Mouse (Mus musculus) liver, embryonic 11.5 days (tissue): ENCODE results near the gene Sh3pxd2b. TPM values are rescaled to one million over a fixed set of nuclear protein-coding genes. Genes with fewer than 3 reads are reported as not detected.

Experiments used
- ATAC-seq: fragments of 200-750 bp; cut with Nextera tagmentation; replicated peaks from 2 replicates; pipeline ENCODE4 v1.8.0; 2017; ENCODE audit warnings: moderate number of reproducible peaks, mild to moderate bottlenecking, moderate TSS enrichment, moderate library complexity; ENCODE audit not compliant: low FRiP score
- DNase-seq: peaks from one replicate; pipeline ENCODE4 v3.0.0-alpha.2; 2017; ENCODE audit warnings: low spot score
- H3K27ac ChIP-seq: fragments of 300-500 bp; sonication (generic); 2 replicates; pipeline ENCODE4 v1.5.1; 2014; ENCODE audit warnings: mild to moderate bottlenecking, low read depth, low read length, control low read depth
- H3K27me3 ChIP-seq: fragments of 300-500 bp; sonication (generic); replicated peaks from 2 replicates; pipeline ENCODE4 v1.6.1; 2014; ENCODE audit warnings: low read length, mixed read lengths; ENCODE audit not compliant: control insufficient read depth, insufficient read depth
- H3K36me3 ChIP-seq: fragments of 300-500 bp; sonication (generic); 2 replicates; pipeline ENCODE4 v1.6.1; 2014; ENCODE audit warnings: mild to moderate bottlenecking, low read length, moderate library complexity, mixed read lengths; ENCODE audit not compliant: control insufficient read depth, insufficient read depth
- H3K4me1 ChIP-seq: fragments of 300-500 bp; sonication (generic); replicated peaks from 2 replicates; pipeline ENCODE4 v1.6.1; 2014; ENCODE audit warnings: low read length, mixed read lengths; ENCODE audit not compliant: control insufficient read depth, insufficient read depth
- H3K4me2 ChIP-seq: fragments of 300-500 bp; sonication (generic); 2 replicates; pipeline ENCODE4 v1.6.1; 2014; ENCODE audit warnings: mild to moderate bottlenecking, control low read depth, moderate library complexity
- H3K4me3 ChIP-seq: fragments of 300-500 bp; sonication (generic); 2 replicates; pipeline ENCODE4 v1.5.1; 2014; ENCODE audit warnings: low read depth, low read length, control low read depth
- H3K9ac ChIP-seq: fragments of 300-500 bp; sonication (generic); 2 replicates; pipeline ENCODE4 v1.6.1; 2014; ENCODE audit warnings: low read depth, low read length, control low read depth
- H3K9me3 ChIP-seq: fragments of 300-500 bp; sonication (generic); 2 replicates; pipeline ENCODE4 v1.6.1; 2016; ENCODE audit warnings: low read length, inconsistent platforms, mixed read lengths; ENCODE audit not compliant: control insufficient read depth
- WGBS: fragments of 180-500 bp; shearing (Covaris S2); extraction: QIAGEN DNeasy Blood & Tissue Kit; methylation state at CpG from one replicate; pipeline ENCODE4 v1.1.7; 2014; 5-methylcytosine and 5-hydroxymethylcytosine counted together
- polyA plus RNA-seq: library from polyadenylated mRNA; unstranded; fragments of >200 nt; fragmentation: Nextera tagmentation; extraction: Ambion mirVana; gene quantifications from 2 replicates; pipeline ENCODE4 v1.2.1, GENCODE M21; 2014

Sh3pxd2b gene
- polyA plus RNA-seq, 1 experiment from 2014 or later = 8.2 TPM

GRCm38 (mm10) chr11:32445637-32446226, 98.1 kb downstream of the Sh3pxd2b start:
- no peak overlapping the region for H3K9ac ChIP-seq
- no peaks in the 10 kb centered on the region for H3K36me3 ChIP-seq
- no peaks in the 10 kb centered on the region for H3K27me3 ChIP-seq
- no peak overlapping the region for H3K4me2 ChIP-seq
- H3K4me1 ChIP-seq = peaks cover 4% of the 10 kb centered on the region; the same call in 1 of the 2 replicates
- H3K4me3 ChIP-seq = no peak overlapping the region
- WGBS = 45% methylated on average over 6 of the region's 6 CpGs
- peak; percentile 34; the same call in 1 of the 2 replicates for ATAC-seq
- no peaks in the 10 kb centered on the region for H3K9me3 ChIP-seq
- no peak for DNase-seq
- H3K27ac ChIP-seq = no peak overlapping the region

GRCm38 (mm10) chr11:32450216-32450615, 102.6 kb downstream of the Sh3pxd2b start:
- WGBS = 4% methylated on average over 1 of the region's 1 CpGs
- Histone ChIP-seq H3K4me1 (peaks cover 4% of the 10 kb centered on the region; the same call in 1 of the 2 replicates), H3K27me3 (no peaks in the 10 kb centered on the region), H3K9ac (no peak overlapping the region), H3K4me2 (no peak overlapping the region), H3K27ac (no peak overlapping the region), H3K4me3 (no peak overlapping the region), H3K9me3 (no peaks in the 10 kb centered on the region), H3K36me3 (no peaks in the 10 kb centered on the region)
- ATAC-seq = no peak
- DNase-seq = peak; percentile 42

GRCm38 (mm10) chr11:32451306-32451705, 103.7 kb downstream of the Sh3pxd2b start:
- Histone ChIP-seq H3K4me2 (no peak overlapping the region), H3K9ac (no peak overlapping the region), H3K4me3 (no peak overlapping the region), H3K9me3 (no peaks in the 10 kb centered on the region), H3K27ac (no peak overlapping the region), H3K36me3 (no peaks in the 10 kb centered on the region), H3K4me1 (no peaks in the 10 kb centered on the region), H3K27me3 (no peaks in the 10 kb centered on the region)
- DNase-seq (no peak), ATAC-seq (no peak)
- 88% methylated on average over 6 of the region's 6 CpGs for WGBS

GRCm38 (mm10) chr11:32452745-32453144, 105.1 kb downstream of the Sh3pxd2b start:
- Histone ChIP-seq H3K9me3 (no peaks in the 10 kb centered on the region), H3K4me2 (no peak overlapping the region), H3K4me1 (no peaks in the 10 kb centered on the region; the same call in 1 of the 2 replicates), H3K36me3 (no peaks in the 10 kb centered on the region), H3K9ac (no peak overlapping the region), H3K27me3 (no peaks in the 10 kb centered on the region), H3K27ac (no peak overlapping the region), H3K4me3 (no peak overlapping the region)
- WGBS = 91% methylated on average over 4 of the region's 4 CpGs
- ATAC-seq = no peak
- DNase-seq = no peak

DNA sequence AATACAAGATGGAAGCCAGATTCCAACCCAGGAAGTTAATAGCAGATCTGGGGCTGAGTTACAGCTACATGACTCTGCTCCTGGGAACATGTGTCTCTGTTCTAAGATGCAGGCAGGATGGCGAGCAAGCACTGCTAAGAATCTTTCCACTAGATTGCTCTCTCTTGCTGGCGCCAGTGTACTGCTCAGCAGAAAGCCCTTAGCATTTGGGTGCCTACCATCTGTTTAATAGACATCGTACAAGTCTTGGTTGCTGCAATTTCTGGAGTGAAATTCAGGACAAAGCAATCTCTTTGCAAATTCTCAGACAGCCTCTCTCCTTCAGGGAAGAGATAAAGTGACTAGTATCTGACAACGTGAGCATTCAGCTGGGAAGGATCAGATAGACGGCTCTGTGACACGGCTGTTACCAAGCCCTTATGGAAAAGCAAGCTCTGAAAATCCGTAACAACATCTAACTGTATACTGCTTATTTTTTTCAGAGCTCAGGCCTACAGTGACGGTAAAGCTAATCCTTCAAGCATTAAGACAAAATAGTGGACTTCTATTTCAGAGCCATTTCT, 105.8 kb downstream of the Sh3pxd2b start:
- Histone ChIP-seq H3K4me2 (no peak overlapping the region), H3K27me3 (no peaks in the 10 kb centered on the region), H3K9ac (no peak overlapping the region), H3K4me3 (no peak overlapping the region), H3K36me3 (no peaks in the 10 kb centered on the region), H3K4me1 (no peaks in the 10 kb centered on the region; the same call in 1 of the 2 replicates), H3K27ac (no peak overlapping the region), H3K9me3 (no peaks in the 10 kb centered on the region)
- WGBS = 60% methylated on average over 8 of the region's 8 CpGs
- DNase-seq (no peak), ATAC-seq (no peak)

- peak; percentile 45 for ATAC-seq
- H3K27me3 ChIP-seq = no peaks in the 10 kb centered on the region
Observed at GRCm38 (mm10) chr11:32454231-32454799, 106.7 kb downstream of the Sh3pxd2b start.

DNA sequence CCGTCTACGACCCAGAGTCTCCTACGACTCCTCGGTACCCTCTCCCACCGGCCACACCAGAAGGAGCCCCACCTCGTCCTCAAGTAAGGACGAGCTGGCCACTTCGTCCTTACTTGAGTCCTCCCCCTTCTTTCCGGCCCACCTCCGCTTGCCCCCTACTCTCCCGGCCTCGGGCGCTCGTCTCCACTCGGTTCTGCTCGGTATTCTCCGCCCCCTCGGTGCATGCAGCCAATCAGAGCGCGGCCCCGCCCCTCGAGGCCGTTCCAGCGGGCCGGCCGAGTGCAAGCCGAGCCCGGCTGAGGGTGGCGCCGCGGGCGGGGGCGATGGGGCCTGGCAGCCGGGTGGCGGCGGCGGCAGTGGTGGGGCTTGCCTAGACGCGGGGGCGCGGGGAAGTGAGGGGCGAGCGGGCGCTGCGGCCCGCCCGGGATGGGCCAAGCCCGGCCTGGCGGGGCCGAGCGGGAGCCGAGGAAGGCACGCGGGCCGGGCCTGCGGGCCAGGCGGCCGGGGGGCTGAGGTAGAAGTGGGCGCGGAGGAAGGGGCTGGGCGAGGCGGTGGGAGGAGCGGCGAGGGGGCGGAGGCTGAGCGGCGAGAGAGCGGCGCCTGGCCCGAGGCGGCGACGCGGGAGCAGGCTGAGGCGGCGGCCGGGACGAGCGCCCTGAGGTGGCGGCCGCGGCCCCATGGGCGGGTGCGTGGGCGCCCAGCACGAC, 107.3 kb downstream of the Sh3pxd2b start, which contains the start of gene Ubtd2:
Gene Ubtd2, plus strand, starts transcription at position 571 of the 707 bp plus-strand sequence.
- H3K4me2 ChIP-seq = peak within 1 kb of the TSS; percentile 98
- no peaks in the 10 kb centered on the region for H3K36me3 ChIP-seq
- H3K27ac ChIP-seq = peak within 1 kb of the TSS; percentile 60
- peak within 1 kb of the TSS; percentile 79 for H3K4me3 ChIP-seq
- peak within 1 kb of the TSS; percentile 87 for H3K9ac ChIP-seq
- ATAC-seq = peak; percentile 96
- WGBS = under 1% methylated on average over 81 of the region's 86 CpGs
- H3K4me1 ChIP-seq = no peaks in the 10 kb centered on the region; the same call in 1 of the 2 replicates
- H3K9me3 ChIP-seq = no peaks in the 10 kb centered on the region
- DNase-seq = peak; percentile 98
- H3K27me3 ChIP-seq = no peaks in the 10 kb centered on the region

More at GRCm38 (mm10) chr11:32454231-32454799, 106.7 kb downstream of the Sh3pxd2b start:
- peak overlapping the region; percentile 79 for H3K4me3 ChIP-seq
- H3K36me3 ChIP-seq = no peaks in the 10 kb centered on the region
- no peaks in the 10 kb centered on the region for H3K9me3 ChIP-seq
- 4% methylated on average over 19 of the region's 19 CpGs for WGBS
- no peak overlapping the region for H3K27ac ChIP-seq
- peak overlapping the region; percentile 87 for H3K9ac ChIP-seq
- H3K4me2 ChIP-seq = peak overlapping the region; percentile 98
- no peak for DNase-seq
- no peaks in the 10 kb centered on the region; the same call in 1 of the 2 replicates for H3K4me1 ChIP-seq

DNA sequence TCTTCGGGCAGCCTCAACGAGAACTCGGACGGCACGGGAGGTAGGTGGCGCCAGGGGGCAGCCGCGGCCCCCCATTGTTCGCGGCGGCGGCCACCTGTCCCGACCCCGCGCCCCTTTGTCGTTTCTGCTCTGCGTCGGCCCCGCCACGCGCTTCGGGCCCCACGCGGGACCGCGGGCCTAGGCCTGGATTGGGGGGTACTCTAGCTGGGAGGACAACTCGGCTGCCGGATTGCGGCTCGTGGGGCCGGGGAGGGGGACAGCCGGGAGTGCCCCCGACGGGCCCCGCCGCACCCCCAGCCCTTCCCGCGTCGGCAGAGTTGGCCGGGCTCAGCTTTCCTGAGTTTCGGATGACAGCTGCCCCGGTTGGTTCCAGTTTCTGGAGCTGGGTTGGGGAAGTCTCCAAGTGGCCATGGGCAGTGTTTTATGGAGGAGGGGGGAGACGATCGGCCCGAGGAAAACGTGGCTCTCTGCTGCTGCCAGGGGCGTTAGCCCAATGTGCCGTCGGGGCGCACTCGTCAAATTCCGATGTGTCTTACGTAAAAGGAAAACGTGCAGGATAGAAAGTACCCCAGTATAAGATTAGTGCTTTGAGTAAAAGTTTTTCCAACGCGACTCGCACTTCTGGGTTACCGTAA, 108.0 kb downstream of the Sh3pxd2b start:
- H3K4me1 ChIP-seq = no peaks in the 10 kb centered on the region; the same call in 1 of the 2 replicates
- H3K4me3 ChIP-seq = peak overlapping the region; percentile 79
- WGBS = 1% methylated on average over 43 of the region's 58 CpGs
- H3K36me3 ChIP-seq = no peaks in the 10 kb centered on the region
- H3K9me3 ChIP-seq = no peaks in the 10 kb centered on the region
- H3K27ac ChIP-seq = peak overlapping the region; percentile 60
- ATAC-seq (peak; percentile 12; the same call in 1 of the 2 replicates), DNase-seq (no peak)
- H3K4me2 ChIP-seq = peak overlapping the region; percentile 98
- H3K9ac ChIP-seq = peak overlapping the region; percentile 87
- no peaks in the 10 kb centered on the region for H3K27me3 ChIP-seq
